Comparison of ENCODE assay signal across 9 mouse cellular contexts in genomic region chr9:106452821-106453220, GRCm38 (mm10). TPM values are rescaled to one million over a fixed set of nuclear protein-coding genes. Genes with fewer than 3 reads are reported as not detected.
A peak's percentile ranks its signal among the peaks of the same experiment; 100 is the strongest.
DNase-seq lines count a peak whose midpoint lies in the region; ATAC-seq and TF ChIP-seq lines count a peak whose summit lies in the region.
"Had no signal": no experiment of that assay in that cellular context is flagged by ENCODE, and none has a peak within 500 bp of the region (broad histone marks: within the 10 kb centered on the region; RNA-seq: fewer than 3 reads in every experiment).

No protein-coding gene starts in this region.

- no peak for ATAC-seq in lung, embryonic 14.5 days (ENCODE audit: insufficient read depth)
- ATAC-seq in limb, embryonic 13.5 days (ENCODE audit: low FRiP score, low read depth): no peak; the same call in 1 of the 2 replicates
- ATAC-seq in erythroid progenitor cell, adult 5-6 weeks (replicated peaks; ENCODE audit: low FRiP score, poor library complexity, severe bottlenecking): no peak

- H3K27ac ChIP-seq in lung, embryonic 14.5 days (ENCODE audit: low read depth): peak overlapping the region; percentile 92
- H3K27ac ChIP-seq in hindbrain, embryonic 10.5 days: peak overlapping the region; percentile 97
- peak overlapping the region; percentile 92 for H3K27ac ChIP-seq in limb, embryonic 13.5 days

- DNase-seq in lung, embryonic 14.5 days: no peak
- DNase-seq in lung, postnatal 25 days (ENCODE audit: low spot score): no peak
- DNase-seq in cerebellum, postnatal 10 days: peak; percentile 95
- DNase-seq in hindbrain, embryonic 10.5 days (ENCODE audit: low spot score): peak; percentile 80
- peak; percentile 84 for DNase-seq in retina, postnatal 1 day
- no peak for DNase-seq in frontal cortex, postnatal 14 days (ENCODE audit: low spot score in 2 of 2)

- H3K4me3 ChIP-seq in lung, embryonic 14.5 days (ENCODE audit: low read depth, low read length): peak overlapping the region; percentile 69
- H3K4me3 ChIP-seq in hindbrain, embryonic 10.5 days: peak overlapping the region; percentile 91
- peak overlapping the region; percentile 71 for H3K4me3 ChIP-seq in limb, embryonic 13.5 days

- WGBS in lung, embryonic 14.5 days: 0% methylated on average over 7 of the region's 7 CpGs
- 0% methylated on average over 7 of the region's 7 CpGs for WGBS in hindbrain, embryonic 10.5 days
- WGBS in limb, embryonic 13.5 days: 5% methylated on average over 7 of the region's 7 CpGs

- no peak for TF ChIP-seq CTCF in lung, embryonic 14.5 days (IDR thresholded peaks at IDR 0.05; ENCODE audit: low read depth)

- no peaks in the 10 kb centered on the region for H3K36me3 ChIP-seq in lung, embryonic 14.5 days (ENCODE audit: insufficient read depth)
- H3K36me3 ChIP-seq in hindbrain, embryonic 10.5 days: peaks cover 18% of the 10 kb centered on the region
- peaks cover 11% of the 10 kb centered on the region; the same call in 1 of the 2 replicates for H3K36me3 ChIP-seq in limb, embryonic 13.5 days

- peaks cover 55% of the 10 kb centered on the region for H3K4me1 ChIP-seq in lung, embryonic 14.5 days (ENCODE audit: insufficient read depth)
- peaks cover 90% of the 10 kb centered on the region for H3K4me1 ChIP-seq in hindbrain, embryonic 10.5 days (replicated peaks)
- peaks cover 88% of the 10 kb centered on the region for H3K4me1 ChIP-seq in limb, embryonic 13.5 days

- H3K9me3 ChIP-seq in lung, embryonic 14.5 days (ENCODE audit: low read depth, low read length): no peaks in the 10 kb centered on the region
- H3K9me3 ChIP-seq in hindbrain, embryonic 10.5 days: no peaks in the 10 kb centered on the region
- H3K9me3 ChIP-seq in limb, embryonic 13.5 days: no peaks in the 10 kb centered on the region

- no peaks in the 10 kb centered on the region for H3K27me3 ChIP-seq in lung, embryonic 14.5 days (ENCODE audit: insufficient read depth, low read length)
- peaks cover 4% of the 10 kb centered on the region; the same call in 1 of the 2 replicates for H3K27me3 ChIP-seq in hindbrain, embryonic 10.5 days (ENCODE audit: insufficient read depth, poor library complexity, severe bottlenecking)
- no peaks in the 10 kb centered on the region for H3K27me3 ChIP-seq in limb, embryonic 13.5 days

- peak overlapping the region; percentile 97 for H3K4me2 ChIP-seq in lung, embryonic 14.5 days
- H3K4me2 ChIP-seq in limb, embryonic 13.5 days (replicated peaks): peak overlapping the region; percentile 87

- peak overlapping the region; percentile 73 for H3K9ac ChIP-seq in lung, embryonic 14.5 days
- peak overlapping the region; percentile 84 for H3K9ac ChIP-seq in limb, embryonic 13.5 days

RNA-seq across cellular contexts. Expression of gene Pcbp4, which starts 0.3 kb away (rescaled TPM):
- 95.9 and 109 TPM in 2 replicates for polyA plus RNA-seq in lung, embryonic 14.5 days (2014; fragmentation: Nextera tagmentation; extraction: Ambion mirVana)
- polyA plus RNA-seq in hindbrain, embryonic 10.5 days (2016; fragmentation: Nextera tagmentation; extraction: Ambion mirVana): 395 and 430 TPM in 2 replicates
- polyA plus RNA-seq in limb, embryonic 13.5 days (2015; fragmentation: Nextera tagmentation; extraction: Ambion mirVana): 129 and 137 TPM in 2 replicates
- 9.2 TPM in 1 of 2 replicates, not detected in the other for total RNA-seq in erythroid progenitor cell, adult 5-6 weeks (2015; ENCODE audit: low replicate concordance)
- total RNA-seq in erythroid progenitor cell, adult 5-6 weeks (2017; ENCODE audit: low replicate concordance): not detected in 2 replicates

RNA-seq across cellular contexts. Expression of gene Abhd14a, which starts 5.3 kb away (rescaled TPM):
- polyA plus RNA-seq in lung, embryonic 14.5 days (2014; fragmentation: Nextera tagmentation; extraction: Ambion mirVana): 46.0 and 48.4 TPM in 2 replicates
- polyA plus RNA-seq in hindbrain, embryonic 10.5 days (2016; fragmentation: Nextera tagmentation; extraction: Ambion mirVana): 39.7 and 41.9 TPM in 2 replicates
- 73.3 and 75.5 TPM in 2 replicates for polyA plus RNA-seq in limb, embryonic 13.5 days (2015; fragmentation: Nextera tagmentation; extraction: Ambion mirVana)
- total RNA-seq in erythroid progenitor cell, adult 5-6 weeks (2015; ENCODE audit: low replicate concordance): 3.2 and 3.4 TPM in 2 replicates
- total RNA-seq in erythroid progenitor cell, adult 5-6 weeks (2017; ENCODE audit: low replicate concordance): 0.77 and 2.0 TPM in 2 replicates

RNA-seq across cellular contexts. Expression of gene Abhd14b, which starts 5.6 kb away (rescaled TPM):
- 10.0 and 11.0 TPM in 2 replicates for polyA plus RNA-seq in lung, embryonic 14.5 days (2014; fragmentation: Nextera tagmentation; extraction: Ambion mirVana)
- polyA plus RNA-seq in hindbrain, embryonic 10.5 days (2016; fragmentation: Nextera tagmentation; extraction: Ambion mirVana): 5.7 and 6.0 TPM in 2 replicates
- 20.1 and 20.5 TPM in 2 replicates for polyA plus RNA-seq in limb, embryonic 13.5 days (2015; fragmentation: Nextera tagmentation; extraction: Ambion mirVana)
- 1.3 TPM in 1 of 2 replicates, not detected in the other for total RNA-seq in erythroid progenitor cell, adult 5-6 weeks (2015; ENCODE audit: low replicate concordance)
- total RNA-seq in erythroid progenitor cell, adult 5-6 weeks (2017; ENCODE audit: low replicate concordance): 0.91 TPM in 1 of 2 replicates, not detected in the other

RNA-seq across cellular contexts. Expression of gene Gpr62, which starts 12.9 kb away (rescaled TPM):
- 0.26 and 0.34 TPM in 2 replicates for polyA plus RNA-seq in lung, embryonic 14.5 days (2014; fragmentation: Nextera tagmentation; extraction: Ambion mirVana)
- polyA plus RNA-seq in hindbrain, embryonic 10.5 days (2016; fragmentation: Nextera tagmentation; extraction: Ambion mirVana): 0.10 and 0.17 TPM in 2 replicates
- polyA plus RNA-seq in limb, embryonic 13.5 days (2015; fragmentation: Nextera tagmentation; extraction: Ambion mirVana): 0.57 and 1.0 TPM in 2 replicates
- total RNA-seq in erythroid progenitor cell, adult 5-6 weeks (2015; ENCODE audit: low replicate concordance): not detected in 2 replicates
- total RNA-seq in erythroid progenitor cell, adult 5-6 weeks (2017; ENCODE audit: low replicate concordance): not detected in 2 replicates
- total RNA-seq: neutrophil, adult 5-6 weeks had no signal

RNA-seq across cellular contexts. Expression of gene Acy1, which starts 14.7 kb away (rescaled TPM):
- polyA plus RNA-seq in lung, embryonic 14.5 days (2014; fragmentation: Nextera tagmentation; extraction: Ambion mirVana): 33.2 and 34.9 TPM in 2 replicates
- 36.7 and 37.0 TPM in 2 replicates for polyA plus RNA-seq in hindbrain, embryonic 10.5 days (2016; fragmentation: Nextera tagmentation; extraction: Ambion mirVana)
- 48.2 and 51.2 TPM in 2 replicates for polyA plus RNA-seq in limb, embryonic 13.5 days (2015; fragmentation: Nextera tagmentation; extraction: Ambion mirVana)
- total RNA-seq in erythroid progenitor cell, adult 5-6 weeks (2015; ENCODE audit: low replicate concordance): 2.9 TPM in 1 of 2 replicates, not detected in the other
- 0.30 and 0.39 TPM in 2 replicates for total RNA-seq in erythroid progenitor cell, adult 5-6 weeks (2017; ENCODE audit: low replicate concordance)

Comparison
In these comparisons a context has a peak if more than half of its experiments do, and no peak if none do; other contexts are left out.
1. DNase-seq: peak in cerebellum, postnatal 10 days (2 of 2), hindbrain, embryonic 10.5 days (single experiment) and retina, postnatal 1 day (single experiment); none in lung, embryonic 14.5 days (single experiment), lung, postnatal 25 days (single experiment) and frontal cortex, postnatal 14 days (0 of 2).
2. Peak in every context shown above with its lines, with median percentiles within 50 percentile points of each other: H3K27ac ChIP-seq and H3K4me3 ChIP-seq.